Mouse (Mus musculus) neural tube, embryonic 10.5 days (tissue): ENCODE data around the gene Borcs6.
"Not testable (repeated sequence)": the region's sequence is repeated elsewhere in the genome, so short reads cannot be mapped to it uniquely, and the experiment has no call there.

Source experiments
- DNase-seq: peaks from one replicate; pipeline ENCODE4 v3.0.0-alpha.2; 2017; ENCODE audit warnings: low spot score; ENCODE audit errors: extremely low spot score

The Borcs6 gene

DNA sequence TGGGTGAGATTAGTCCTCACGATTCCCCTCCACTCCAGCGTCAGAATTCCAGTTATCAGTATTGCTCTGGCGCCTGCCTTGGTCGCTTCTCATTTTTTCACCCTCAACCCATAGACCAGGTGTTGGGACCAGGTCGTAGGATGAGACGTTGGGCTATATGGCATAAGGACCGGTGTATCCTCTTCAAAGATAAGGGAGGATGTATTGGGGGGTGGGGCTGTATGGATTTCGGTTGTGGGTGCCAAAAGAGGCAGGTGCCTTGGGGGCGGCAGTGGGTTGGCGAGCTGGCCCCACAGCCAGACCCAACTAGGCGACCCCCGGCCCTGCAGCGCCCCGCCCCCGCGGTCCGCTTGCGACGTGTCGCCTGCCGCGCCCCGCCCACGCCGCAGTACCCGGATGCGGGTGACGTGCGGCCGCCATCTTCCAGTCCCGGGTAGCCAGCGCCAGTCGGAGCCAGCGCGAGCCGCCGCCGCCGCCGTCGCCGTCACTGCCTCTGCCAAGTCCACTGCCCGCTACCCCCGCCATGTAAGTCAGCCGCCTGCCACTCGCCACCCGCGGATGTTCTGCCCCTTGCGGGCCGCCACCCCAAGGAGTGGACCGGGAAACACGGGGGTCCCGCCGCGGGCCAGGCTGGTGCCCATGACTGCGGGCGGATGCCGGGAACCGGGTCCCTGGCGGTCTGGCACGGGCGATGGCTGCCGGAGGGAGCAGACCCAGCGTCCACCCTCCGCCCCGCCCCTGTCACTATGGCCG lies 28.8 kb downstream of the Borcs6 start, which contains the start of gene Vamp2:
Gene Vamp2, plus strand, starts transcription at position 388 of the 753 bp plus-strand sequence.
- DNase-seq = peak; percentile 94

DNA sequence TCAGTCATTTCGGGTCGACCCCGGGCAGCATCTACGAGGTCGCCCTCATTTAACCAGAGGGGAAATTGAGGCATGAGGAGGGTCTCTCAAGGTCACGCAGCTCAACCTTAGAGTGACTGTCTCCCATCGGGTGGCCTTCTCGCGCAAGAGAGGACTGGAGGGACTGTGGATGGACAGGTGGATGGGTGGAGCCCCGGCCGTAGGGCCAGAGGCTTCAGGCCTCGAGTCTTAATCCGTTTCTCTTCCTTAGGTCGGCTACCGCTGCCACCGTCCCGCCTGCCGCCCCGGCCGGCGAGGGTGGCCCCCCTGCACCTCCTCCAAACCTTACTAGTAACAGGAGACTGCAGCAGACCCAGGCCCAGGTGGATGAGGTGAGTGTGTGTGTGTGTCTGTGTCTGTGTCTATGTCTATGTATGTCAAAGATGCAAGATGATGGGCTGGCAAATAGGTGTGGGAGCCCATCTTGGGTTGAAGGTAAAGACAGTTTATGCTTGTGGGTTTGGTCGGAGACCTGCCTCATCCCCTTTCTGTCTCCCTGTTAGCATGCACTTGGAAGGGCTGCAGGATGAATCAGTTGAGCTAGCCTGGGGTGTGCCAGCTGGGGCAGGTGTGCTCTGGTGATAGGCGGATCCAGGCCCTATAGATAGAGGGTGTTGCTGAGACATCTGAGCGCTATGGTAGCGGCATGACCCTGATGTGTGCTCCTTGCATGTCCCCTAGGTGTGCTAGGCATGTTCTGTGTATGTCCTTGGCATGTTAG lies 29.5 kb downstream of the Borcs6 start:
- DNase-seq = no peak

DNA sequence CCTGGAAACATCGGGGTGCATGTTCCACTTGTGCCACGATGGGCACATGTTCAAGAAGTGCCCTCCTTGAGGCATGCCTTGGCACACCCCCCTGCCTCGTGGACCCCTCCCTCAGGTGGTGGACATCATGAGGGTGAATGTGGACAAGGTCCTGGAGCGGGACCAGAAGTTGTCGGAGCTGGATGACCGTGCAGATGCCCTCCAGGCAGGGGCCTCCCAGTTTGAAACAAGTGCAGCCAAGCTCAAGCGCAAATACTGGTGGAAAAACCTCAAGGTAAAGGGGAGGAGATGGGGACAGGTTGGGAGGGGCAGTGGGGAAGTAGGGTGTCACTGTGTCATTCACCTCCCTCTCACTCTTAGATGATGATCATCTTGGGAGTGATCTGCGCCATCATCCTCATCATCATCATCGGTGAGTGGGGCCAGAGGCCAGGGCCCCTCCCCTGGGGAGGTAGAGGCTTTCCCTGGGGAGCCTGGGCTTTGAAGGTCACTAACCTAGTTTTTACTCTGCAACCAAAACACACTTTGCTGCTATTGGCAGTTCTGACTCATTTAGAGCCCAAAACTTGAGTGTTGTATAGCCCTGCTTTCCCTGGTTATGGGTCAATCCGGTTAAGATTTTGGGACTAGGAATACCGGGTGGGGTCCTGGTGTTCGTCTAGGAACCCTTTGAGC lies 30.2 kb downstream of the Borcs6 start:
- no peak for DNase-seq

DNA sequence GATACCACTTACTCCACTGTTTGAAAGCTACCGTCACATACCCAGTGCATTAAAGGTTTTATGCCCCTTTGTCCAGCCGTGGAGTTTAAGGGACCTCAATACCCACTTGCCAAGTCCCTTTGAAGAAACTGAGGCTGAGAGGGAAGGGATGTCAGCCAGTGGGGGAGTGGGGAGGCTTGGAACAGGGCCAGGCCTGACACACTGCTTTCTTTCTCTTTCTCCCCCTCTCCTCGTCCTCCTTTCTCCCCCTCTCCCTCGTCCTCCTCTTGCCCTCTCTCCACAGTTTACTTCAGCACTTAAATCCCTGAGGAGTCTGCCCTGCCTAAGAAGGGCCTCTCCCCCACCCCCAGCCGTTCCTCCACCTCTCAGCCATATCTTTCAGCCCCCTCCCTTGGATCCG lies 30.9 kb downstream of the Borcs6 start:
- DNase-seq = no peak

DNA sequence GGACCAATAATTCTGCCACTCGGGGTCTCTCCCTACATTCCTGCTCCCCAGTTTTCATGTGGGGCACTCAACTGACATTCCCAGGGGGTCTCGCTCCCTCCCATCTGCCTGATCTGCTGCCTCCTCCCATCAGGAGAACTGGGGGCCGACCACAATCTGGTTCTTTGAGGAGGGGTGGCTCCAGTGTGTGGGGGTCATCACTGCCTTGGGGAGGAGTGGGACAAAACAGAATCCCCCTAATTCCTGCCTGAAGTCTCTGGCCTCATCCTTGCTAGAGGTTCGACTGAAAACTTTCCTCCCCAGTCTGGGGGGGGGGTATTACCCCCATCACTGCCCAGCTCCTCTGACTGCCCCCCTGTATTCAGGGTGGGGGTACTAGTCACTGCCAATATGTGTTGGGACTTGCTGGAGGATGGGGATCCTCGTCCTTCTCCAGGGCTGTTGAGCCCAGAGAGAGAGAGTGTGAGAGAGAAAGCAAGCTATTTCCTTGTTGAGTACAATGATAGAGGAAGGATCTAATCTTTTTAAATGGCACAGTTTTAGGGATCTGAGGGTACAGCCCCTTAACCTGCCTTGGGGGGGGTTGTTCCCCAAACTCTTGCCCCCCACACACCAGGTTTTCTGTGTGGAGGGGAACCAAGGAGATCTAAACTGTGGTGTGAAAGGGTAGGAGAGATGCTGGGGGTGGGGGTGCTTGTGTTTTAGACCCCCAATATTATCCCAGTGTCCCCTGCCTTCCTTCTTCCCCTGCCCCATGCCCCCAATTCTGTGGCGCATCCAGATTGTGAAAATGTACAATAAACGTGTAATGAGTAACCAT lies 32.3 kb downstream of the Borcs6 start:
- no peak for DNase-seq

DNA sequence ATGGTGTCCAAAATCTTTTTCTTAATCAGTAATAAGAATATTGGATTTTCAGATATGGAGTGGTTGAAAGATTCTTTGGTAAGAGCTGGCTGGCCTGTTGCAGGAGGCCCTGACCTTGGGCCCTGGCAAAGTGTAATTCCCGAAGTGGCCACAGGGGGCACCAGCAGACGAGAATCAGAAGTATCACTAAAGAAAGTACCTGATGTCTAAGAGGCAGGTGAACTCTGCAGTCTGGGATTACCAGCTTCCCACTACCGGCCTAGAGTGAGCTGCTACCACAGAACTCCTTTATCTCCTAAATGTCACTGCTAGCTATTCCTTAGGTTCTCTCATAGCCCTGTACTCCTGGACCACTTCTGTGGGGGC lies 32.9 kb downstream of the Borcs6 start:
- peak; percentile 88 for DNase-seq

DNA sequence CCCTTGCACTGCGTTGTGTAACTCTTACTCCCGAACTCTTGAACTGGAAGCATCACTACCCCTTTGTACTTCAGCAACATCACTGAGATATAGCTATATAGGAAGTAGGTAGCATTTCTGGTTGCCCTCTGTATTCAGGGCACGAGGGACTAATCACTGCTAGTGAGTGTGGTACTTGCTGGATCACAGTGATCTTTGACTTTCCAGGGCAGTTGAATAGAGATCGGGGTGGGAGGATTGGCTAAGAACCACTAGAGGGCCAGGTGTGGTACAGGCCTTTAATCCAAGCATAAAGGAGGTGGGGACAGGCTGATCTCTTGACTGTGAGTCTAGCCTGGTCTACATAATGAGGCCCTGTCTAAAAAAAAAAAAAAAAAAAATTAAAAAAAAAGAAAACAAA lies 33.4 kb downstream of the Borcs6 start:
- no peak for DNase-seq

DNA sequence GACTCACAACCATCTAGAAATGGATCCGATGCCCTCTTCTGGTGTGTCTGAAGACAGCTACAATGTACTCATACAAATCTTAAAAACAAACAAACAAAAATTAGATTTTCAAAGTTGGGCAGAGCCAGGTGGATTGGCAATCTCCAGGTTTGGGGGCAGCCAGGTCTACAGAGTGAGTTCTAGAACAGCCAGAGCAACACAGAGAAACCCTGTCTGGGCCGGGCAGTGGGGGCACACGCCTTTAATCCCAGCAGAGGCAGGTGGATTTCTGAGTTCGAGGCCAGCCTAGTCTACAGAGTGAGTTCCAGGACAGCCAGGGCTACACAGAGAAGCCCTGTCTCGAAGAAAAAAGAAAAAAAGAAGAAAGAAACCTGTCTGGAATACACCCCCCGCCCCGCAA lies 34.3 kb downstream of the Borcs6 start:
- not testable (repeated sequence) for DNase-seq

DNA sequence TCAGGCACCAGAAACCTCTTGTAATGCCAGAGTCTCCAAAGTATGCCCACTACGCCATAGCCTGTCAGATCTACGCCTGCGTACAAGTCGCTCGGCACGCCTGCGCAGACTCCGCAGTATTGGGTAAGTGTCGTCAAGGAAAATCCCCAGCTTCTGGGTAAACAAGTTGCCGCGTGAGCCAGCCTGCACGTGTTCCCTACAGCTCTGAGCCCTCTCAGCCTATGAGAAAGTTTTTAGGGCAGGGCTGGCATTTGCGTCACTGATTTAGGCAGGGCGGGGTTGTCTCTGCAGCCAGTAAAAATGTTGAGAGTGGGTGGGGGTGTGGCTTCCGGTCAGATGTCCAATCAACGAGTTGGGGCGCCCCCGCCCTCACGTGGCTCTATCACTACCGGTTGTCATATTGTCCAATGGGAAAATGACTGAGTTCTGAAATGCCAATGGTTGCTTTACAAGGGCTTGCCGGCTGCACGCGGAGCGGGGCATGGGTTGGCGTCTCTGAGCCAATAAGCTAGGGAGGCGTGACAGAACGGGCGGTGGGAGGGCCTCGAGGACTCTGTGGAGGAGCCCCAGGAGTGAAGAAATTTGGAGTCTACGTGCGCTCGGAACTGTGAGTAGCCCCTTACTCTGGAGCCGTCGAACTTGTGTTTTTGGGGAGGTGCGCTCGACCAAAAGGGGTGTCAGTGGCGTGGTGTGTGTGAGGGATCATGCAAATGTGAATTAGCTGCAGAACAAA lies 35.3 kb downstream of the Borcs6 start, which contains the start of gene Per1:
Gene Per1, plus strand, starts transcription at position 521 of the 733 bp plus-strand sequence.
- peak; percentile 95 for DNase-seq

DNA sequence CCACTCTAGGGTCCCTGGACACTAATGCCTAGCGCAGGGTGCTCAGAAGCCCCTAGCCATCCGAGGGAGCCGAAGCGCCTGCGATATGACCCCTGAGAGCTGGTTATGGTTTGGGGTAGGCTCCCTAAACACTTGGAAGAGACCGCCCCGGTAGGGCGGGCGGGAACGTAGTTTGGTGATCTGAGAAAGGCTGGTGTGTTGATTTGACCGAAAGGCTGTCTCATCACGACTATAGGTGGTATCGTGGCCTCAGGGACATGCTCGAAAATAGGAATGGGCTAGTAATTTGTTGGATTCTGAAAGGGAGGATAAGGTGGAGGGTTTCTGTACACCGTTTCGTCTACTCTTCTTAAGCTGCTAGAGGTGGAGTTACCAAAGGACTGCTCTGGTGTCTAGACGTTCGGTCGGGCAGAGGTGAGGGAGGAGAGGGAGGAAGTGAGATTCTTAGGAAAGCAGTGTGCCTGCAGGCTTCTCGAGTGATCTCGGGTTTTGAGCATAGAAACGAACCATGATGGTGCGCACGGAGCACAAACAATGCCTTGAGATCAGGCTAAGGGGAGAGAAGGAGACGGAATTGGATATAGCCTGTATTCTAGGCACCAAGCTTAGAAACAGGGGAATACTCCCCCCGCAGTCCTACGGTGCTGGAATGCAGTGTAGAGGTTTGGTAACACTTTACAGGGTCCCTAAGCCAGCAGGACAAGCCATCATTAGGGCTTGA lies 36.2 kb downstream of the Borcs6 start:
- no peak for DNase-seq

DNA sequence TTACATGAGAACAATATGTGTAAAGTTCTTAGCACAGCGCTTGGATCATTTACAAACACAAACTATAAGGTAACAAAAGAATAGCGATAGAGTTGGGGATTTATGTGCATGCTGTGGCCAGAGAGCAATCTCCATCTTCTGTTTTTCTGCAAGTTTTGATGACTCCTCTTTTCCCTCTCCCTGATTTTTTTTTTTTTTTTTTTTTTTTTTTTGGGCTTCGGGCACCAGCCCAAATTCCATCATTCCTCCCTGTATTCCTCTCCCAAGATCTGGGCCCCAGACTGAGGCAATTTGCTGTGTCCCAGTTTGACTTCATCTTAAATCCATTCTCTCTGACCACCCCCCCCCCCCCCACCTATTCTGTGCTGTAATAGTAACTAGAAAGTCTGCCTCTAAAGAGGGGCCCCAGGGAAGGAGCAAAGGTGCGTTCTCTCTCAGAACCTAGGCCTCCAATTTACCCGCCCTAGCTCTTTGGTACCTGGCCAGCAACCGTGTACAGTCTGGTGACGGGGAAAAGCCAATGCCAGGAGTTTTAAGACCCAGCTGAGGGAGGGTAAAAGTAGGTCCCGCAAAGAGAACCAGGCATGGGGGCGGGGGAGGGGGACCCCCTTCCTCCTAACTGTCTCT lies 37.0 kb downstream of the Borcs6 start:
- DNase-seq = no peak

DNA sequence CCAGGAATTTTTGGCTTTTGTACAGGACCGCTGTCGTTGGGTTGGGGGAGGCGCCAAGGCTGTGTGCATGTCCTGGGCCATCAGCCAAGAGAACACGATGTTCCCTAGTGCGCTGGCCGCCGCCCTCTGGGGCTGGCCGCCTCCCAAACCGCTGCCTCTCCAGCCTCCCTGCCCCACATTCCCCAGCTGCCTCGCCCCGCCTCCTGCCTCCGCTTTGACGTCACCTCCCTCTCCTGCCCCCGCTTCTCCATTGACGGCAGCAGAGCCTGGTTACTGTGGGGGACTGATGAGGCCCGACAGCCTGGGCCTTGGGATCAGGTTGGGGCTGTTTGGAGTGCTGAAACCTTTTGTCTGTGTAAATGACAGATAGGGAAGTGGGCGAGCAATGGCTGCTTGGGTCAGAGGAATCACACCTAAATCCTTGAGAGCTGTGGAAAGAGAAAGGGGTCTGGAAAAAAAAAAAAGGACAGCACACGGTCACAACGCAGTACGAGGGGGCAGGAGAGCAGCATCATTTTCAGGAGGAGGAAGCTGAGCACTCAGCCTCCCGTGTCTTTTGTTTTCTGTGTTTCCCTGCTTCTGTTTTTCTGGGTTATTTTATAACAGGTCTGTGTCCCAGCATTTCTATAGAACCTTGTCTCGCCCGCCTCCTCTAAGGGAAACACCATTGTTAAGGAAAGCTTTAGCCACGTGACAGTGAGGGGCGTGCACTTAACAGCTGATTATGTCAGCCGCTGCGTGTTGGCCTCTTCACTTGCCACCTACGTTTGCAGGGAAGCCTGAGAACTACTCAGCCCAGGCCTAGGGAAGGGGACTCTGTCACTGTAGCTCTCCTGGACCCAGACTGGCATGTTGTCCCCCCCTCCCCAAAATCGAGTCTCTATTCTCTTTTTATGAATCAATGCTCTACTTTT lies 37.7 kb downstream of the Borcs6 start:
- DNase-seq = peak; percentile 77

DNA sequence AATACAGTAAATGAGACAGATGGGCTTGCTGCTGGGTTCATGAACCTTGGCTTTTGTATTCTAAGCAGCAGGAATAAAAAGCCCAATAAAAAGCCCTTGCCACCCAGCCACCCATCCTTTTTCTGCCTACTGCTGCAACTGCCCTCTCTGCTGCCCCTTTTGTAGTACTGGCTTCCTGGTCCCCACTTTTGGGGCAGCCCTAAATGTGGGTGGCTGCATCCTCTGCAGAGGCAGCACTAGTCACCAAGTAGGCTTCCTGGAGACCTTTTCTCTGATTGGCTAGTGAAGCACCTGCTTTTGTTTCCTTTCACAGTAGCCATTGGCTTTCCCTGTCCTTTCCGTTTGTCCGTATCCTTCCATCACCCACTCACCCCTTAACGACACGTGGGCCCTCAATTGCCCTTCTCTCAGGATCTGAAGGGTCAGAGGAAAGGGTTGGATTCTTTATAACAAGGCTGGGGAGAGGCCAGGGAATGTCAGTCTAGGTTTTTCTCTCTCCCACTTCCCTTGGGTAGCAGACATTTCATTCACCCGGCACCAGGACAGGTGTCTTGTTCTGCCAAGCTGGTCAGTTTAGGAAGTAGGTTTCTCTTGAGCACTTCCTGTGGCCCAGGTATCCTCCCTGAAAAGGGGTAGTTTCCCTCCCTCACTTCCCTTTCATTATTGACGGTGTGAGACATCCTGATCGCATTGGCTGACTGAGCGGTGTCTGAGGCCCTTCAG lies 38.7 kb downstream of the Borcs6 start:
- no peak for DNase-seq

DNA sequence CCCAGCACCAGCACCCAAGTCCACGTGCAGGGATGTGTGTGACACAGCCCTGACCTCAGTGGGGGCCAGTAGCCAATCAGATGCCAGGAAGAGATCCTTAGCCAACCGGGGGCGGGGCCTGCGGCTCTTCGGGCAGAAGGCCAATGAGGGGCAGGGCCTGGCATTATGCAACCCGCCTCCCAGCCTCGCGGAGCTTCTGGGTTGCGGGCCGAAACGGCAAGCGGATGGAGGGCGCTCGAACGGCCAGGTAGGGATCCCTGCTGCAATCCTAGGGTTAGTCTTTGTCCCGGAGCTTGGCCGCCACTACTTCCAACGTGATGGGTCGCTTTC lies 39.2 kb downstream of the Borcs6 start:
- peak; percentile 89 for DNase-seq

DNA sequence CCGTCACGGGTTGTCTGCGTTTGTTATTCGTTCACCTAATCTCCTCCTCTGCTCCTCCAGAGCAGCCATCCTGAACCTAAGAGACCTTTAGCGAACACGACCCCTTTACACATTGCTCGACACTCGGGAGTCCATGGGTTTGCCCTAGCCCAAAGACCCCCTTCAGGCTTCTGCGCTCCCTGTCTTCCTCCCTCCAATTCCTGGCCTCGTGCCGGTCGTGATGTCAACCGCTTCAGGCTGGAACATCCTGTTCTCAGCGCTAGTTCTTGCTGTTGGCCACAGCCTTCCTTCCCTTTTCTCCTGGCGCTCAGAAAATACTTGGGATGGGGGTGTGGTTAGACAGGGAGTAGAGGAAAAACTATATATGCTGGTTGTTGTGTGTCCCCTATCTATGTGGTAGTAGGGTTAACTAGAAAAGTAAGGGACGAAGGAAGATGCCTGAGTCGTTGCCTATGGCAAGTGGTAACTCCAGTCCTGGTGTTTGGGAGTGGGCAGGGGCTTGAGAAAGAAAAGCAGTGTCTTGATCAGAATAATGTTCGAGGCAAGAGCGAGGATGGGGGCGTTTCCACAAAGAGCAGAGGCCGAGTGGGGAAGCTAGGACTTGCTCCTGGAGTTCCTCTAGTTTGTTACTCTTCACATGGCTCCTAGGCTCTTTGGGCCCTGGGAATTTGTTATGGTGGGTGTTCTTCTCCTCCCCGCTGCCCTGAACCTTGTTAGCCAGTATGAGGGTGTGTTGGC lies 39.8 kb downstream of the Borcs6 start:
- no peak for DNase-seq

DNA sequence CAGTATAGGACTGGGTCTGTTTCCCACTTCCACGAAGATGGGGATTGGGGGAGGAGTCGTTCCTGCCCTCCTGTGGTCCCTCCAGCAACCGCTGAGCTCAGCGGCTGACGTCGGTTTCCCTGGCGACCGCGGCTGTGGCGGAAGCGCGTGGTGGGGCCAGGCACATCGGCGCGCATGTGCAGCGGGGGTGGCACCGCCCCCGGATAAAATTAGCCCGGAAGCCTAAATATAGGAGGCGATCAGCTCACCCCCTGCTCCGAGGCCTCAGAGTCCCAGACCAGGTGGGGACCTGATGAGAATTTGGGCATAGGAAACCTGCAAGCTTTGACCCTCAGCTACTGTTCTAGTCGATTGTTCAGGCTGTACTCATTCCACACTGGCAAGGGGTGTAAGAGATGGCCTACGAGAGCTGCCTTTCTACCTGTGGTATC lies 40.4 kb downstream of the Borcs6 start:
- peak; percentile 85 for DNase-seq
